Mouse (Mus musculus) MEL (cell line): ENCODE measurements around the gene Cfap58.

Experiments used
- BHLHE40 ChIP-seq: IDR thresholded peaks from 2 replicates; pipeline ENCODE4 v1.6.1; 2012; ENCODE audit warnings: low read depth, mild to moderate bottlenecking, inconsistent platforms, low read length, improper control_type of control experiment, borderline replicate concordance
- CTCF ChIP-seq, 3 experiments: IDR thresholded peaks in 2 of 3; conservative IDR thresholded peaks in 1 of 3; 2 replicates each; pipeline ENCODE4 v1.5.1; 2011 to 2012; ENCODE audit warnings: low read length in 3 of 3, low read depth in 2 of 3, mild to moderate bottlenecking in 2 of 3, improper control_type of control experiment in 1 of 3, inconsistent platforms in 1 of 3, mixed read lengths in 1 of 3, moderate library complexity in 1 of 3; ENCODE audit not compliant: control insufficient read depth in 1 of 3, insufficient read depth in 1 of 3, poor library complexity in 1 of 3, severe bottlenecking in 1 of 3
- EP300 ChIP-seq, 2 experiments: IDR thresholded peaks; 2 replicates each; pipeline ENCODE4 v1.6.1; 2011; ENCODE audit warnings: improper control_type of control experiment in 2 of 2, low read length in 2 of 2, low read depth in 1 of 2, mild to moderate bottlenecking in 1 of 2
- MAFK ChIP-seq: IDR thresholded peaks from 2 replicates; pipeline ENCODE4 v1.6.1; 2011; ENCODE audit warnings: low read depth, mild to moderate bottlenecking, low read length, improper control_type of control experiment, borderline replicate concordance
- NRF1 ChIP-seq: IDR thresholded peaks from 2 replicates; pipeline ENCODE4 v1.6.1; 2014; ENCODE audit warnings: low read depth, mild to moderate bottlenecking, inconsistent platforms, low read length, improper control_type of control experiment, moderate library complexity; ENCODE audit not compliant: poor library complexity, insufficient read depth, severe bottlenecking

GRCm38 (mm10) chr19:47918016-47918415 lies 19.5 kb upstream of the Cfap58 start:
- no peak for TF ChIP-seq EP300 (IDR thresholded peaks at IDR 0.05; ENCODE audit: low read depth in 1 of 2, low read length in 2 of 2)
- no peak for TF ChIP-seq MAFK
- no peak for TF ChIP-seq NRF1
- no peak for TF ChIP-seq BHLHE40
- TF ChIP-seq CTCF (IDR thresholded peaks at IDR 0.05 in 2 of 3, conservative IDR thresholded peaks at IDR 0.05 in 1 of 3; ENCODE audit: control insufficient read depth in 1 of 3, insufficient read depth in 1 of 3, low read depth in 2 of 3, low read length in 3 of 3, poor library complexity in 1 of 3, severe bottlenecking in 1 of 3): no peak
